Mouse (Mus musculus) 3T3-L1 (cell line): ENCODE data around the gene Cisd3.
"Not testable (repeated sequence)": the region's sequence is repeated elsewhere in the genome, so short reads cannot be mapped to it uniquely, and the experiment has no call there.

Source experiments
- DNase-seq: peaks from one replicate; pipeline ENCODE4 v3.0.0-alpha.2; 2015; ENCODE audit warnings: low read depth, low spot score

The Cisd3 gene

DNA sequence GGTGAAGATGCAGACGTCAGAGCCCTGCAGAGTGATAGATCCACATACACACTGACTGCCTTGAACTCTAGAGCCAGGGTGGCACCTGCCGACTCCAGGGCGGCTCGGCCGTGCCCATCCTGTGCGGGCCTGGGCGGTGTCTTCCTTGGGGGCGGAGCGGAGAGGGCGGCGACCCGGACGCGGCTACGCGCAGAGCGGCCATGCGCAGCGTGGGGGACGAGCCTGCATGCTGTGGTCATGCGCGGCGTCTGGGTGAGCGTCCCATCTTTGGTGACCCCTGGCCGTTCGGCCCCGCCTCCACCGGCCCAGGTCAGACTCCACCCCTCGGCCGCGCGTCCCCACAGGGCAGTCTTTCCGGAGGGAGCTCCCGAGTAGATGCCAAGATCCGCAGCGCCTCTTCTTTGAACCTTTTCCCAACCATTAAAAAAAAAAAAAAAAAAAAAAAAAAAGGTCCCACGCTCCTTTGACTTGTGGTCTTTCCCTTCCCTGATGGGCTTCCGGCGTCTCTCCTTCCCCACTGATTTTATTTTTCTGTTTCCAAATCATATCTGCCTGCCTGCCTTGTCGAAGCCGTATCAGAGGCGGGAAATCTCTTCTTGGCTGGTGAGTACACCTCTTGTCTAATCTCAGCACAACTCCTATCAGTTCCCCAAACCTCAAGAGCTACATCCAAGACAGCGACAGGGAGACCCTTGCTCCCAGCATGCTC lies at the start of gene Cisd3:
Gene Cisd3 (plus strand): TSS at position 214 of the 709 bp plus-strand sequence.
- DNase-seq: peak; percentile 52

DNA sequence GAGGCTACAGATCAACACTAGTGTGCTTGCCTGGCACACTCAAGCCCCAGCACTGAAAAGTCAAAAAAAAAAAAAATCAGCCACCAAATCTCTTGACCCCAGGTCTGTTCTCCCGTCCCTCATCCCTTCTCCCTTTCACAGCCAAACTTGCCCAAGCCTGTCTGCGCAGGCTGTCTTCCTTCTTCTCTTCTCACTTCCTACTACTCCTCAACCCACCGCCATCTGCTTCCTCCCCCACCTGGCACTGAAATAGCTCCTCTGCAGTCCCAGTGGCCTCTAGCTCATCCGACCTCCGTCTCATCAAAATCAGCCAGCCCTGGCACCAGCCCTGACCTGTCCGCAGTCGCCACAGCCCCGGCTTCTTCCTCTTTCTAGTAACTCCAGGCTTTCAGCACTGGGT lies 44.0 kb upstream of the Cisd3 start:
- DNase-seq: no peak

DNA sequence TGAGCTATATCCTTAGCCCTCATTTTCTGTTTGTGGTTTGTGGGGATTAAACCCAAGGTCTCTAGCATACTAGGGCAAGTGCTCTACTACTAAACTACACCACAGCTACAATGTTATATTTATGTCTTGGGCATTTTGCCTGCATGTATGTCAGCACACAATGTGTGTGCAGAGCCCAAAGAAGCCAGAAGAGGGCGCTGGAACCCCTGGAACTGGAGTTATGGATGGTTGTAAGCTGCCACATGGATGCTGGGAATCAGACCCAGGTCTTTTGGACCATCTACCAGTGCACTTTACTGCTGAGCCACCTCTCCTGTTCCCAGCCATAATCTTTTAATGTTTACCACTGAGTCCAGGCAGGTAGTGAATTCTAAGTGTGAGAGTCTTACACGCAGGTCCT lies 42.9 kb upstream of the Cisd3 start:
- DNase-seq: no peak

DNA sequence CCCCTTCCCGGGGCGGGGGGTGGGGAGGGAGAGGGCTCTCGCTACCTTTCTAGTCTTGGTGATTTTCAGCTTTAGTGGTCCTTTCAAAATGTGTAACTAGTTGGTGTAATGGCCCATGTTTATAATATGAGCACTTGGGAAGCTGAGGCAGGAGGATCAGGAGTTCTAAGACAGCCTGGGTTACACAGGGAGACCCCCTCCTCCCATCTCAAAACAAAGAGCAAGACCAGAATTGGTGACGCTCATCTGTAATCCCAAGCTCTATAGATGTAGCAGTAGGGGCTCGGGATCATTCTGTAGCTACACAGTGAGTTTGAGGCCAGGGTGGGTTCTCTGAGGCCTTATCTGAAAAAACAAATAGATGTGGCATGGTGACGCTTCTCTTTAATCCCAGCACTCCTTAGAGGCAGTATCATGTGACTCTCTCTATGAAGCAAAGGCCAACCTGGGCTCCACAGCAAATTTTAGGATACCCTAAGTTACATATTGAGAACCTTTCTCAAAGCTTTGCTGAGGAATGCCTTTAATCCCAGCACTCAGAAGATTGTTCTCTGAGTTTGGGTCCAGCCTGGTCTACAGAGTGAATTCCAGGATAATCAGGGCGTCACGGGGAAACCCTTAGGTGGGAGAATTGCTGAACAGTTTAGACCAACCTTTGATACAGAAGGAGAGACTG lies 42.1 kb upstream of the Cisd3 start:
- no peak for DNase-seq

DNA sequence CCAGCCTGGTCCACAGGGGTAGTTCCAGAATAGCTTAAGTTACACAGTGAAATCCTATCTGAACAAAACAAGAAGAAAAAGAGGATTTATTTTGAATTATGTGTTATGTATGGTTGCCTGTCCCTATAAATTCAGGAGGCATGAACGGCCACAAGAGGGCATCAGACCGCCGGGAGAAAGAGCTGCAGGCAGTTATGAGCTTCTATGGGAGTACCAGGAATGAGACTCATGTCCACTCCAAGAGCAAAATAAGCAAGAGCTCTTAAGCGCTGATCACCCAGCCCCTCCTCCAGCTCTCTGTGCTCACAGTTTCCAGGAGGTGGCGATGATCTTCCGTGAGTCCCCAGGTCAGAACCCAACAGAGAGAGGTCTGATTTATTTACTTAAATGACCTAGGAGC lies 40.8 kb upstream of the Cisd3 start:
- DNase-seq: peak; percentile 84

DNA sequence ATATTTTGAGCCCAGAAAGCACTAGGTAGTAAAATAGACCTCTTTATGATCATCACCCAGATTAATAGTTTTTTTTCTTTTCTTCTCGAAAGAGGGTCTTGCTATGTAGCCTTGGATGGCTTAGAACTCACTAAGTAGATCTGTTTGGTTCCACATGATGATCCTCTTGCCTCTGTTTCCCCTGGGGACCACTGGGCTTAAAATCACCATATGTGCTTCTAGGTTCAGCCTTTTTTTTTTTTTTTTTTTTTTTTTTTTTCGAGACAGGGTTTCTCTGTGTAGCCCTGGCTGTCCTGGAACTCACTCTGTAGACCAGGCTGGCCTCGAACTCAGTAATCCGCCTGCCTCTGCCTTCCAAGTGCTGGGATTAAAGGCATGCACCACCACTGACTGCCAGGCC lies 37.1 kb upstream of the Cisd3 start:
- not testable (repeated sequence) for DNase-seq

DNA sequence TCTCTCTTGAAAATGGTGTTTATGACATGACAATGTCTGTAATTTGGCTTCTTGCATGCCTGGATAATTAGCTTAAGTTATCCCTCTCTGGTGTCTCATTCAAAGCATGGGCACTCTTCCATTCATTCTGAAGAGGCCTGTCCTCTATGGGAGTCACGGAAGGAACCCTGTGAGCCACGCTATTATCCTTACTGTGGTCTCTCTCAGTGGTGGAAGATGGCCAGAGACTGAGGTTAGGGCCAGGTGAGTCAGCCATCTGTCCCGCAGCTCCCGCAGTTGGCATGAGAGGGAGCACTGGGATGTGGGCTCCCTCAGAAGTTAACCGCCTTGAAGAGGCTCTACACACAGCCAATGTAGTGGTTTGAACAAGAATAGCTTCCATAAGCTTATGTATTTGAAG lies 35.3 kb upstream of the Cisd3 start:
- peak; percentile 42 for DNase-seq

DNA sequence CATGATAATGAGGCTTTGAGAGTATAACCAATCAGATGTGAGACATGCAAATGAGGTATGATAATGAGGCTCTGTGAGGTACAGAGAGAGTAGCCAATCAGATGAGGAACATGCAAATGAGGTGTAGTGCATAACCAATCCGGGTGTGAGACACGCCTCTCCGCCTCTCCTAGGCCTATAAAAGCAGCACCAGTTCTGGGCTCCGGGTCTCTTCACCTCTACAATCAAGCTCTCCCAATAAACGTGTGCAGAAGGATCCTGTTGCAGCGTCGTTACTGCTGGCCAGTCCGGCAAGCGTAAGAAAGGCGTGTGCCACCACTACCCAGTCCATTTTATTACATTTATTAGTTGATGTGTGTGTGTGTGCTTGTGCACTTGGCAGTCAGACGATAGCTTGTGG lies 32.2 kb upstream of the Cisd3 start:
- DNase-seq: not testable (repeated sequence)

DNA sequence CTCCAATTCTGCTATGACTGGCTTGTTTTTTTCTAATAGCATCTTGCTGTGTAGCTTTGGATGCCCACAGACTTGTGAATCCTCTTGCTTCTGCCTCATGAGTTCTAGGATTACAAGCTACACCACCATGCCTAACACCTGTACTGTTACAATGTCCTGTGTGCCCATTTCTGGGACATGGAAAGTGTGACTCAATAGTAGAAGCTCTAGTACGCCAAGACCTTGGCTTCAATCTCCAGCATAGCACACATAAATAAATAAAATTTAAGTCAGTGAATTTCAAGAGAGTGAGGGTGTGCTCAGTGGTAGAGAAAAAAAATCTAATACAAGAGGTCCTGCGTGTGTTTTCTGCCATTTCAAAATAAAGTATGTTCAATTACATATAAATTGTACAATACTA lies 31.4 kb upstream of the Cisd3 start:
- no peak for DNase-seq

DNA sequence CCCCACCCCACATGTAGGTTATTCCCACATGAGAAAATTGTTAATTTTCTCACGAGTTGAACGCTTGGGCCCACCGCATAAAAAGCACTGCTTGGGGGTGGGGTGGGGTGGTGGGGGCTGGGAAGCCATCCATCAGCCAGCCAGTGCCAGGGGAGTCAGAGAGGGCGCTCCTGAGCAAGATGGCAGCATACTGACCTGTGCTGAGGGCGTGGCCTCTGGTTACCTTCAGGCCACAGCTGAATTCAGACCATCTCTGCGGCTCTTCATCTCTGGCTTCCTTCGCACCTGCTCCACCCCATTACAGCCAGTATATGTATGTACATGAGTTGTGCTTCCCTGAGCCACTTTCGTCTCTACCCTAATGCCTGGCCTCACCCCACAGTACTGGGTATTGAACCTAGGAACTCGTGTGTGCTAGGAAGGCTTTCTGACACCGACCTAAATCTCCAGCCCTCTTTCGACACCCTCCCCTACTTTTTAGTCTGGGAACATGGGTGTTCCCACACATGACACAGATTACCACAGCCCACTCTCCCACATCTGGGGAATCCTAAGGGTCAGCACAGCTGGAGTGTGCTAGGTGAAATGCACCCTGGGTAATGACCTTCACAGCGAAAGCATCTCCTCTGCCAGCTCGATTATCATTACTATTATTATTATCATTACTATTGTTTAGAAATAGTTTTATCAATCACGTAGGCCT lies 29.2 kb upstream of the Cisd3 start:
- DNase-seq: no peak

DNA sequence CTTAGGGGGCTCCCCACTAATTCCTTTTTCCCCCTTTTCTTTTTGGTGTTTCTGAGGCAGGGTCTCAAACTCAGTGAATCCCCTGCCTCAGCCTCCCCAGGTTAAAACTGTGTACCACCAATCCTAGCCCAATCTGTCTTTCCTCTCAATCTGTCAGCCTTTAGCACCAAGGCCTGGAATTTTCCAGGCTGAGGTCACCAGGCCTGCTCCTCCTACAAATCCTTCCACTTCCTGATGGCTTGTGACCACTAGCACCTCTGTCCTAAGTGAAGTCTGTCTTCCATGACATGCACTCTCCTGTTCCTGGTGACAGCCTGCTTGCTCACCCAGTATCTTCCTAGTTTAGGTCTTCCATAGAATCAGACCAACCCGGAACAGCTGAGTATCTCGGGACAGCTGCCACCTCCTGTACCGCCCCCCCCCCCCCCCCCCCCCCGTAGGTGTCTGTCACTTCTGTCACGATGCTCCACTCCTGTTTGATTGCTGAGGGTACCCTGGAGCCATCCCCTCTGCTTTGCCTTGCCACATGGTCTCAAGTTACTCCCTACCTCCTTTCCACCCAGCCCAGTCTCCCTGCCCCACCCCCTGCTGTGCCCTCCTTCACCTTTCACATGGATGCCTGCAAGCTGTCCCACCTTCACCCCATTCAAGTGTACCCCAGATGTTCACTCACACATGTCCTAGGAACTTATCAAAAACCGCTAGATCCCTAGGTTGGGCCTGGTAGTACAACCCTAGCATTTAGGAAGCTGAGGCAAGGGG lies 28.3 kb upstream of the Cisd3 start:
- peak; percentile 29 for DNase-seq

DNA sequence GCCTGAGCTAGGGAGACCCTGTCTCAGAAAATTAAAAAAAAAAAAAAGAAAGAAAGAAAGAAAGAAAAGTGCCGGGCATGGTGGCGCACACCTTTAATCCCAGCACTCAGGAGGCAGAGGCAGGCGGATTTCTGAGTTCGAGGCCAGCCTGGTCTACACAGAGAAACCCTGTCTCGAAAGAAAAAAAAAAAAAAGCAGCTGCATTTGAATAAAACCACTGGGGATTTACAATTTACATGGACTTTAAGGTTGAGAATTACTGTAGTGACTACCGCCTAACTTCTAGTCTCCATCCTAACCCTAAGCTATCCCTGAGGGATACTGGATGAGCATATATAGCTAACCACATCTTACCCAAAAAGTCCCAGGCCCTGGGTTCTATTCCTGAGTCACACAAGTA lies 27.7 kb upstream of the Cisd3 start:
- not testable (repeated sequence) for DNase-seq

DNA sequence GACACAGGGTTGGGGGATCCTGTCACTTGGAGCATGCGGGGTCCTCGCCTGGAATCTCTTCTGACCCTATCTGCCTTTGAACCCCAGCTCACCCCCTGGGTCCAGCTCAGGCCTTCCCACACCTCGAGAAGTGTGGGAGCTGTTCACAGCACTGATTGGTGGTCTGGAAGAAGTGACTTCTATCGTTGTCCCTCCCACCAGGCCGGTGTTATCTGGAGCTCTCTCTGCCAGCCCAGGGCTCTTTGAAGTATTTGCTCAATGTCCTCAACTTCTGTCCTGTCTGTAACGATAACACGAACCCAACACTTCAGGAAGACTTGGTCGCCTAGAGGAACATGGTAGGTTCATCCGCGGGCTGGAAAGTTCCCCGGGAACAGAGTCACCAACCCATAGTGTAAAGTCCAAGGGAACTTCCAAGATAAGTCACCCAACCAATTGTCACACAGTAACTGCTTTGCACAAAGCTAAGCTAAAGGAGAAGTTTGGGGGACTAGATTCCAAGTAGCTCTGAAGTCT lies 26.8 kb upstream of the Cisd3 start:
- DNase-seq: no peak

DNA sequence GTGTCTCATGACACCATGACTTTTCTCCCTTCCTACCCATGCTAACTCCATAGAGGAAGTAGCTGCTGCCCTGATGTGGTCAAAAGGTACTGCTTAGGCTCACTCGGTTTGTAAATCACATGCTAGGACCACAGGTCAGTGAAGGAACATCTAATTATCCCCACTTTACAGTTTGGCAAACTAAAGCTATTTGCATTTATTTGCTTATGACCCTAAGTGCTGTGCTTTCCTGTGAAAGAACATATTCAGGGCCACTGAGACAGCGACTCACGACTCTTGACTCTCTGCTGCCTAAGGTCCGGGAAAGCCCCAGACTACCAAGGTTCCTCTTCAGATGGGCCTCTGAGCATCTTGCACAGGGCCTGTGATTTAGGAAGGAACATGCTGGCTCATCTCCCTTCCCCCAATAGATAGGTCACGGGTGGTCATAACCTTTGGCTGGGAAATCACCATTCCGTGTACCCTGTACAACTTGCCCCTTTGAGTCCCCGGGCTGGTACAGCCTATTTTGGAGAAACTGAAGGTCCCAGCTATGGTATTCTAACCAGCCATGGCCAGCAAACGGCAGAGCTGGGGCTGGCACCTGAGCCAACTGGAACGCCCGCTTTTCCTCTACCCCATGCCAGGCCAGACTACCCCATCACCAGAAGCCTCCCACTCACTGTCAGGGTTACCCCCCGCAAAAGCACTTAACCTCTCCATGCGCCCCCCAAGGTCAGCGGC lies 26.2 kb upstream of the Cisd3 start:
- peak; percentile 58 for DNase-seq

DNA sequence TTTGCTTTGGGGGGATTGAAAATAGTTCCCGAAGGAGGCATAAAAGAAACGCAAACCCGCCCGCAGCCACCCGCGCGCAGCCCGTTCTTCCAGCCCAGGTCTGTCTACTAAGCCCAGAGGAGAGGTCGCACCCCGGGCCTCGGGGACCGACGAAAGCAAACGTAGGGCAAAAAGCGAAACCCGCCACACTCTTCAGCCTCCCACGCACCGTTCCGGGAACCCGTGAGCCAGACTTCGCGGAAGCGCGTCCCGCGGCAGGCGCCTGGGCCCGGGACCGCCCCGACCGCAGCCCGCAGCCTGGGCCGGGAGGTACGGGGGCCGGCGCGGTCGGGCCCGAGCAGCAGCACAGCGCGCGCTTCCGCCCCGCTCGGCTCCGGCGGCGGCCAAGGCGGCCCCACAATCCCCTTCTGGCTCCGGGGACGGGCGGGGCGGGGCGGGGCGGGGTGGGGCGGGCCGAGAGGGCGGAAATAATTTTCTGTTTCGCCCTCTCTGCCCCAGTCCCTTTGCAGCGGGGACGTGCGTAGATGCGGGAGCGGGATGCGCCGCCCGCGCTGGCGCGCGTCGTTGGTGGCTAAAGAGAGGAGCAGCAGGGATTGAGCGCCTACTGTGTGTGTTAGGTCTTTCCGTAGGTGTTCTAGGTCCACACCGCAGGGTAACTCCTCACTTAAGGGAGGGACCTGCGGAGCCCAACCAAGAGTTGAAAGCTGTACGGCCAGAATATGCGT lies 25.5 kb upstream of the Cisd3 start:
- DNase-seq: peak; percentile 67

DNA sequence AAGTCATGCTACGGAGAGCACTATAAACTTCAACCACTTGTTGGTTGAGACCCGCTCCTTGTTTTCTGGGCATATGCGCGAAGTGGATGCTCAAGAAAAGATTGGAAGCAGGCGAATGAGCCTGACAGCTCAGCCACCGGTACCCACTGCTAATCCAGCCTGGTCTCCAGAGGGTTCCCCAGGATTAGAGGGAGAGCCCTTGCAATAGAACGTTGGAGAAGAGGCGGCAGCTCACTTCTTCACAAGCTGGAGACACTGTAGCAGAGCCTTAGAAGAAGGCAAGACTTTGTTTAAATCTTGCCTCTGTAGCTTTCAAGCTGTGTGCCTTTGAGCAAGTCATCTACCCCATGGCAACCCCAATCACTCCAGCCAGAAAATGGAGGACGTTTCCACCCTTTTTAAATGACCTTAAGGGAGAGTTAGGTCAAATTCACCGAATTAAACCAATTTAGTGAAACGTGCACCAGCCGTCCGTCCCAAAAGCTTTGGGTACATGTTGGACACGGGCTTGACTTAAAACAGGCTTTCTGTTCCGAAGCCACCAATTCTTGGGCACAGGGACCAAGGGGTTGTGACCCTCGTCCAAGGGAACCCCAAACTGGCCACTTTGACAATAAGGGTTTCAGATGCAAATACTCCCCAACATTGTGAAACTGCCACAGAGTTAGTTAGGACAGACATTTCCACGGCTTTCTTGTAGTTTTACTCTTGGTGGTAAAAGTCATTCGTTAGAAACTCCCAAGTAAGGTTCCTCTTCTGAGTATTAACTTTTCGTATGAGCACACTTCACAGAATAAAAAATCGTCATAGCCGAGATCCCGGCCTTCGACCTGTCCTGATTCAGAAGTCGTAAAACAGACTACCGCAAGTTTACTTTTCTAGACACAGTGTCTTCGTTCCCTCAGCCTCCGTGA lies 24.6 kb upstream of the Cisd3 start:
- no peak for DNase-seq

DNA sequence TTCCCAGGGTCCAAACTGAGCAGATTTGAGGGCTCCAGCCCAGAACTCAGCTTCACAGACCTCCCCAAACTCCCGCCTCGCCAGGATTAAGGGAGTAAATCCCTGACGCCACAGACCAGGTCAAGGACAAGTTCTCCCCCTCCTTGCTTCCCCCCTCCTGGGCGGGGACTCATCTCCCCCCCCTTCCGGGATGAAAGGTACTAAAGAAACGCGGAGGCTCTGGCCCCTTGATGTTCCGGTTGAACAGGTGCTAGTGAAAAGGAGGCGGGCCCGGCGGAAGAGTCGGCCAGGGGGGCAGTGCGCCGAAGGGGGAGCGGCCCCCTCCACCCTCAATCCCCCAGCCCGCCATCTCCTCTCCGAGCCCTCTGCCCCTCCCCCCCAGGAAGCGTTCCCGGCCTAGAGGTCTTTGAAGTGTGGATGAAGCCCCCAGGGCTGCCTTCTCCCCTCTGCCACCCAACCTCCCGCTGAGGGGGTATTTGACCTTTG lies 23.9 kb upstream of the Cisd3 start:
- DNase-seq: no peak

DNA sequence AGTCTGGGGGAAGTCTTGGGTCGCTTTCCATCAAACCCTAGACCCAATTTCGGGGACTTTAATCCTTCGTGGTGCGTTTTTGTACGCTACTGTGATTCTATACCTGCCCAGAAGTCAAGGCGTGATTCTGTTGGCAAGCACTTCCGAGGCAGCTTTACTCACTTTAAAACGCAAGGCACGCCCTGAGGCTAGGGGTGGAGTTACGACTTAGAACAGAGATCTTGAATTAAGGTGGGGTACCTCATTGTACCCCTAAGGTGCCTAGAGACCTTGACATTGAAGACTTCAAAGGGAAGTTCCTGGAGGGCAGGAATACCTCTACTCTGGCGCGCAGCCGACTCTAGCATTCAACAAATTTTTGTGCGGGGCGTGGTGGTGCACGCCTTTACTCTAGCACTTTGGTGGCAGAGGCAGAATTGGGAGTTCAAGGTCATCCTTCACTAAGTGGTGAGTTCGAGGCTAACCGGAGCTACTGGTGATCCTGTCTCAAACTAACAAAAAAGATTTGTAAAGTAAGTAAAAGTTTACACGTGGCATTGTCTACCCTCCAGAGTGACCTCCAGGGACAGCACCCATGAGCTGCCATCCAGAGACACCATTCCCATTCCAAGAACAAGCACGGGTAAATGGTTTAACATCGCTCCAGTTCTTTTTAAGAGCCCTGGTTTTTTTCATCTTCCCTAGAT lies 23.3 kb upstream of the Cisd3 start:
- DNase-seq: peak; percentile 29
